Mouse (Mus musculus) olfactory bulb, adult 2 months (tissue): Measurements from ENCODE around the gene Tfcp2.

Experiments
- CTCF ChIP-seq: fragments of 200-500 bp; IDR thresholded peaks from 2 replicates; pipeline ENCODE4 v1.5.1; 2012; ENCODE audit warnings: low read depth, mild to moderate bottlenecking, low read length, moderate library complexity; ENCODE audit not compliant: insufficient read depth
- POLR2A ChIP-seq: fragments of 200-500 bp; IDR thresholded peaks from 2 replicates; pipeline ENCODE4 v1.6.1; 2012; ENCODE audit warnings: mild to moderate bottlenecking, low read depth, low read length, moderate library complexity; ENCODE audit not compliant: insufficient read depth

DNA sequence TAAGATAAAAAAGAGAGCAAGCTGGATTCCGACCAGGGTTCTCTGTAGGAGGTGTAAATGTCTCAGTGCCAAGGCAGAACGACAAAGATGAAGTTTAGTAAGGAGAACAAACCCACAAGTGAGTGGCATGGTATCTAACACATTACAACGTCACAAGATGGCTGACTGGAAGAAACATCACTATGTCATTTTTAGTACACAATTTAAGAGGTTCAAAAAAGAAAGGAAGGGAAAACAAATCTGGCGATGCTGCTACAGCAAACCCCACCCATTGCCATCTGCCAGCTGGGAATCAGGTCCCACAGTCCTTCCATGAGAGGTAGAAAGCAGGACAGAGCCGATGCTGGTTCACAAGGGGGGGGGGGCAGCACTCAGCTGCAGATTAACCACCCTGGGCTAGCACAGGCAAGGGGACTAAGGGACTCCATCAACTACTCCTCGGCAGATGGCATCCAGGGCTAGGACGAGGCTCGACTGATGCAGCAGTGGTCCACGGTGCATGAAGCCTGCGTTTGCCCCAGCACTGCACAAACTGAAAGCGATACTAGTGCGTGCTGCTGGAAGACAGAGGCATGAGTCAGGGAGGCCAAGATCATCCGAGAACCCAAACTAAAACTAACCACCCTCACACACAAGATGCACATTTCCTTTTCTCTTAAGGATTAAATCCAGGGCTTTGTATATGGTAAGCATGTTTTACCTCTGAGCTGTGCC, 43.2 kb downstream of the Tfcp2 start:
- TF ChIP-seq CTCF (no peak), POLR2A (no peak)
